Mouse (Mus musculus) cerebellum, adult 2 months (tissue): Measurements from ENCODE around the gene Ppm1n. TPM values are rescaled to one million over a fixed set of nuclear protein-coding genes. Genes with fewer than 3 reads are reported as not detected.

Experiments
- DNase-seq, 2 experiments: peaks; one replicate each; pipeline ENCODE4 v3.0.0; 2021
- H3K27ac ChIP-seq: fragments of 200-500 bp; 2 replicates; pipeline ENCODE4 v1.5.1; 2012; ENCODE audit warnings: low read length, control low read depth, inconsistent platforms; ENCODE audit not compliant: insufficient read depth
- H3K27me3 ChIP-seq: fragments of 200-500 bp; 2 replicates; pipeline ENCODE4 v1.6.1; 2012; ENCODE audit warnings: inconsistent platforms, mild to moderate bottlenecking, low read length, moderate library complexity; ENCODE audit not compliant: control insufficient read depth, insufficient read depth
- H3K4me1 ChIP-seq: fragments of 200-500 bp; 2 replicates; pipeline ENCODE4 v1.6.1; 2011; ENCODE audit warnings: low read length; ENCODE audit not compliant: control insufficient read depth, insufficient read depth
- H3K4me3 ChIP-seq: fragments of 200-500 bp; replicated peaks from 2 replicates; pipeline ENCODE3; 2011; ENCODE audit warnings: mild to moderate bottlenecking, low read depth, low read length, control low read depth; ENCODE audit not compliant: insufficient read depth
- CTCF ChIP-seq: fragments of 200-500 bp; IDR thresholded peaks from 2 replicates; pipeline ENCODE4 v1.5.1; 2011; ENCODE audit warnings: low read depth, mild to moderate bottlenecking, control low read depth, low read length, moderate library complexity, borderline replicate concordance; ENCODE audit not compliant: insufficient read depth
- POLR2A ChIP-seq: fragments of 200-500 bp; IDR thresholded peaks from 2 replicates; pipeline ENCODE4 v1.6.1; 2011; ENCODE audit warnings: low read length, control low read depth, borderline replicate concordance; ENCODE audit not compliant: insufficient read depth
- WGBS: fragments of 180-500 bp; shearing (Covaris S2); methylation state at CpG from one replicate; pipeline ENCODE4 v1.1.7; 2018; 5-methylcytosine and 5-hydroxymethylcytosine counted together
- polyA plus RNA-seq: library from polyadenylated mRNA; depleted of rRNA; stranded (reverse); fragments of >200 nt; gene quantifications from 2 replicates; pipeline ENCODE4 v1.2.3, GENCODE M21; 2012; rRNA removed

The Ppm1n gene
- polyA plus RNA-seq, result 1.1 and 2.0 TPM in 2 replicates

GRCm38 (mm10) chr7:19279581-19280114 lies at the start of gene Ppm1n:
Gene Ppm1n, minus strand, starts transcription at chr7:19280064.
- no peak for DNase-seq
- no peaks in the 10 kb centered on the region for H3K27me3 ChIP-seq
- no peak within 1 kb of the TSS for H3K27ac ChIP-seq
- peak within 1 kb of the TSS; percentile 11 for H3K4me3 ChIP-seq
- no peaks in the 10 kb centered on the region for H3K4me1 ChIP-seq
- TF ChIP-seq CTCF (no peak), POLR2A (no peak)
- 2% methylated on average over 46 of the region's 46 CpGs for WGBS

- TF ChIP-seq POLR2A, result no peak
- no peak for TF ChIP-seq CTCF
- no peak overlapping the region for H3K4me3 ChIP-seq
- H3K27me3 ChIP-seq, result no peaks in the 10 kb centered on the region
- no peak overlapping the region for H3K27ac ChIP-seq
- H3K4me1 ChIP-seq, result no peaks in the 10 kb centered on the region
- DNase-seq, result no peak
Measured at GRCm38 (mm10) chr7:19328425-19328824, 48.6 kb upstream of the Ppm1n start.

GRCm38 (mm10) chr7:19327782-19328181 lies 47.9 kb upstream of the Ppm1n start:
- Histone ChIP-seq H3K4me3 (no peak overlapping the region), H3K4me1 (no peaks in the 10 kb centered on the region), H3K27me3 (no peaks in the 10 kb centered on the region), H3K27ac (no peak overlapping the region)
- DNase-seq, result no peak
- TF ChIP-seq CTCF (no peak), POLR2A (no peak)
- WGBS, result 70% methylated on average over 5 of the region's 5 CpGs

- Histone ChIP-seq H3K27me3 (no peaks in the 10 kb centered on the region), H3K27ac (peak overlapping the region; percentile 73), H3K4me1 (no peaks in the 10 kb centered on the region), H3K4me3 (peak overlapping the region; percentile 71)
- WGBS, result under 1% methylated on average over 22 of the region's 22 CpGs
- TF ChIP-seq CTCF (no peak), POLR2A (peak; percentile 71; the same call in 1 of the 2 replicates)
- DNase-seq, result peak; percentile 90 to 92
Measured at GRCm38 (mm10) chr7:19327128-19327527, 47.3 kb upstream of the Ppm1n start.

- H3K27me3 ChIP-seq, result no peaks in the 10 kb centered on the region
- no peaks in the 10 kb centered on the region for H3K4me1 ChIP-seq
- peak; percentile 73 to 76 for DNase-seq
- peak overlapping the region; percentile 71 for H3K4me3 ChIP-seq
- TF ChIP-seq POLR2A, result no peak
- TF ChIP-seq CTCF, result no peak
- peak overlapping the region; percentile 73 for H3K27ac ChIP-seq
- whole genome bisulfite sequencing, result 1% methylated on average over 20 of the region's 20 CpGs
Measured at GRCm38 (mm10) chr7:19326359-19326758, 46.5 kb upstream of the Ppm1n start.

GRCm38 (mm10) chr7:19325262-19326199 lies 45.7 kb upstream of the Ppm1n start:
- DNase-seq, result no peak
- Histone ChIP-seq H3K4me3 (no peak overlapping the region), H3K27ac (no peak overlapping the region), H3K4me1 (no peaks in the 10 kb centered on the region), H3K27me3 (no peaks in the 10 kb centered on the region)
- 83% methylated on average over 21 of the region's 21 CpGs for WGBS
- TF ChIP-seq POLR2A (no peak), CTCF (no peak)

- WGBS, result 33% methylated on average over 11 of the region's 11 CpGs
- TF ChIP-seq CTCF, result no peak
- no peak for TF ChIP-seq POLR2A
Measured at GRCm38 (mm10) chr7:19324221-19324620, 44.4 kb upstream of the Ppm1n start.

GRCm38 (mm10) chr7:19322489-19322888 lies 42.6 kb upstream of the Ppm1n start:
- Histone ChIP-seq H3K27ac (no peak overlapping the region), H3K4me3 (no peak overlapping the region), H3K27me3 (no peaks in the 10 kb centered on the region), H3K4me1 (no peaks in the 10 kb centered on the region)
- 68% methylated on average over 9 of the region's 9 CpGs for WGBS
- no peak for TF ChIP-seq POLR2A
- TF ChIP-seq CTCF, result no peak
- no peak for DNase-seq

More at GRCm38 (mm10) chr7:19324221-19324620, 44.4 kb upstream of the Ppm1n start:
- no peak overlapping the region for H3K27ac ChIP-seq
- H3K4me3 ChIP-seq, result no peak overlapping the region
- no peaks in the 10 kb centered on the region for H3K4me1 ChIP-seq
- DNase-seq, result no peak
- no peaks in the 10 kb centered on the region for H3K27me3 ChIP-seq
